Mouse (Mus musculus): Measurements from ENCODE around the gene Spock2. TPM values are rescaled to one million over a fixed set of nuclear protein-coding genes. Genes with fewer than 3 reads are reported as not detected.
A peak's percentile ranks its signal among the peaks of the same experiment; 100 is the strongest.
"Not testable (repeated sequence)": the region's sequence is repeated elsewhere in the genome, so short reads cannot be mapped to it uniquely, and the experiment has no call there.

Spock2 gene
- polyA plus RNA-seq, 2 experiments, result 0.04 to 0.06 TPM

- DNase-seq (ENCODE audit: low read depth in 3 of 3, low spot score in 3 of 3), result no peak
- WGBS (ENCODE audit: insufficient replicate concordance), result 70% methylated on average over 3 of the region's 3 CpGs
- no peak overlapping the region for H3K4me2 ChIP-seq (ENCODE audit: low read depth)
- H3K27ac ChIP-seq, result no peak overlapping the region
- H3K4me3 ChIP-seq (ENCODE audit: insufficient read depth in 1 of 2, low read depth in 2 of 2, low read length in 2 of 2), result no peak overlapping the region
- no peak overlapping the region for H3K9ac ChIP-seq (replicated peaks)
- H3K9me3 ChIP-seq (ENCODE audit: control insufficient read depth, low read length), result no peaks in the 10 kb centered on the region
- no peaks in the 10 kb centered on the region for H3K4me1 ChIP-seq (replicated peaks; ENCODE audit: control insufficient read depth in 2 of 2, insufficient read depth in 2 of 2, low read length in 1 of 2)
- ATAC-seq (ENCODE audit: insufficient read depth), result no peak
- TF ChIP-seq CTCF (IDR thresholded peaks at IDR 0.05; ENCODE audit: low read depth) (no peak), EP300 (IDR thresholded peaks at IDR 0.05; ENCODE audit: low read depth) (no peak)
- H3K27me3 ChIP-seq (ENCODE audit: control insufficient read depth, insufficient read depth, low read length), result no peaks in the 10 kb centered on the region
- no peaks in the 10 kb centered on the region for H3K36me3 ChIP-seq (replicated peaks; ENCODE audit: control insufficient read depth, insufficient read depth, low read depth)
These were observed 35.7 kb downstream of the Spock2 start for GRCm38 (mm10) chr10:60141656-60142160.

- not testable (repeated sequence) for ATAC-seq (ENCODE audit: insufficient read depth); H3K9me3 ChIP-seq (ENCODE audit: control insufficient read depth, low read length); H3K4me2 ChIP-seq (ENCODE audit: low read depth); H3K27me3 ChIP-seq (ENCODE audit: control insufficient read depth, insufficient read depth, low read length); H3K27ac ChIP-seq; H3K4me1 ChIP-seq (replicated peaks; ENCODE audit: control insufficient read depth in 2 of 2, insufficient read depth in 2 of 2, low read length in 1 of 2); H3K4me3 ChIP-seq (ENCODE audit: insufficient read depth in 1 of 2, low read depth in 2 of 2, low read length in 2 of 2); H3K36me3 ChIP-seq (replicated peaks; ENCODE audit: control insufficient read depth, insufficient read depth, low read depth); H3K9ac ChIP-seq (replicated peaks); DNase-seq (ENCODE audit: low read depth in 3 of 3, low spot score in 3 of 3)
- 59% methylated on average over 10 of the region's 10 CpGs for WGBS (ENCODE audit: insufficient replicate concordance)
These were observed 41.6 kb downstream of the Spock2 start for GRCm38 (mm10) chr10:60147510-60148047.

GRCm38 (mm10) chr10:60148087-60148486 lies 42.1 kb downstream of the Spock2 start:
- no peak for ATAC-seq (ENCODE audit: insufficient read depth)

GRCm38 (mm10) chr10:60151107-60151663 lies 45.2 kb downstream of the Spock2 start:
- no peak overlapping the region for H3K9ac ChIP-seq (replicated peaks)
- 36% methylated on average over 6 of the region's 6 CpGs for WGBS (ENCODE audit: insufficient replicate concordance)
- no peaks in the 10 kb centered on the region for H3K27me3 ChIP-seq (ENCODE audit: control insufficient read depth, insufficient read depth, low read length)
- H3K4me3 ChIP-seq (ENCODE audit: insufficient read depth in 1 of 2, low read depth in 2 of 2, low read length in 2 of 2), result no peak overlapping the region
- no peak overlapping the region for H3K4me2 ChIP-seq (ENCODE audit: low read depth)
- no peak for DNase-seq (ENCODE audit: low read depth in 3 of 3, low spot score in 3 of 3)
- H3K27ac ChIP-seq, result no peak overlapping the region
- TF ChIP-seq CTCF (IDR thresholded peaks at IDR 0.05; ENCODE audit: low read depth), result no peak
- no peak for TF ChIP-seq EP300 (IDR thresholded peaks at IDR 0.05; ENCODE audit: low read depth)
- H3K36me3 ChIP-seq (replicated peaks; ENCODE audit: control insufficient read depth, insufficient read depth, low read depth), result no peaks in the 10 kb centered on the region
- H3K9me3 ChIP-seq (ENCODE audit: control insufficient read depth, low read length), result no peaks in the 10 kb centered on the region
- no peaks in the 10 kb centered on the region; a peak in 1 of 4 replicates for H3K4me1 ChIP-seq (replicated peaks; ENCODE audit: control insufficient read depth in 2 of 2, insufficient read depth in 2 of 2, low read length in 1 of 2)
- no peak for ATAC-seq (ENCODE audit: insufficient read depth)

More at GRCm38 (mm10) chr10:60148087-60148486, 42.1 kb downstream of the Spock2 start:
- Histone ChIP-seq H3K27me3 (ENCODE audit: control insufficient read depth, insufficient read depth, low read length) (no peaks in the 10 kb centered on the region), H3K4me2 (ENCODE audit: low read depth) (no peak overlapping the region), H3K36me3 (replicated peaks; ENCODE audit: control insufficient read depth, insufficient read depth, low read depth) (no peaks in the 10 kb centered on the region), H3K4me1 (replicated peaks; ENCODE audit: control insufficient read depth in 2 of 2, insufficient read depth in 2 of 2, low read length in 1 of 2) (no peaks in the 10 kb centered on the region; a peak in 1 of 4 replicates), H3K9me3 (ENCODE audit: control insufficient read depth, low read length) (no peaks in the 10 kb centered on the region), H3K27ac (no peak overlapping the region), H3K4me3 (ENCODE audit: insufficient read depth in 1 of 2, low read depth in 2 of 2, low read length in 2 of 2) (no peak overlapping the region), H3K9ac (replicated peaks) (no peak overlapping the region)
- TF ChIP-seq CTCF (IDR thresholded peaks at IDR 0.05; ENCODE audit: low read depth) (peak; percentile 93), EP300 (IDR thresholded peaks at IDR 0.05; ENCODE audit: low read depth) (no peak)
- WGBS (ENCODE audit: insufficient replicate concordance), result 3% methylated on average over 5 of the region's 5 CpGs
- peak; percentile 37 to 51 (median 43) for DNase-seq (ENCODE audit: low read depth in 3 of 3, low spot score in 3 of 3)

GRCm38 (mm10) chr10:60156016-60156415 lies 50.0 kb downstream of the Spock2 start:
- Histone ChIP-seq H3K9me3 (ENCODE audit: control insufficient read depth, low read length) (no peaks in the 10 kb centered on the region), H3K4me2 (ENCODE audit: low read depth) (no peak overlapping the region), H3K36me3 (replicated peaks; ENCODE audit: control insufficient read depth, insufficient read depth, low read depth) (no peaks in the 10 kb centered on the region), H3K4me3 (ENCODE audit: insufficient read depth in 1 of 2, low read depth in 2 of 2, low read length in 2 of 2) (no peak overlapping the region), H3K27me3 (ENCODE audit: control insufficient read depth, insufficient read depth, low read length) (no peaks in the 10 kb centered on the region), H3K4me1 (replicated peaks; ENCODE audit: control insufficient read depth in 2 of 2, insufficient read depth in 2 of 2, low read length in 1 of 2) (no peaks in the 10 kb centered on the region), H3K27ac (no peak overlapping the region), H3K9ac (replicated peaks) (no peak overlapping the region)
- ATAC-seq (ENCODE audit: insufficient read depth) (no peak), DNase-seq (ENCODE audit: low read depth in 3 of 3, low spot score in 3 of 3) (no peak)
- no peak for TF ChIP-seq EP300 (IDR thresholded peaks at IDR 0.05; ENCODE audit: low read depth)
- no peak for TF ChIP-seq CTCF (IDR thresholded peaks at IDR 0.05; ENCODE audit: low read depth)
